Mouse (Mus musculus) stomach, embryonic 15.5 days (tissue): ENCODE measurements around the gene Fam111a. TPM values are rescaled to one million over a fixed set of nuclear protein-coding genes. Genes with fewer than 3 reads are reported as not detected.
A peak's percentile ranks its signal among the peaks of the same experiment; 100 is the strongest.
"Not testable (repeated sequence)": the region's sequence is repeated elsewhere in the genome, so short reads cannot be mapped to it uniquely, and the experiment has no call there.

Experiments used
- ATAC-seq: fragments of 200-750 bp; cut with Nextera tagmentation; 2 replicates; pipeline ENCODE4 v1.8.0; 2017; ENCODE audit warnings: low read depth, moderate number of reproducible peaks, moderate TSS enrichment; ENCODE audit not compliant: insufficient read depth, low FRiP score
- H3K27ac ChIP-seq: fragments of 300-500 bp; sonication (generic); 2 replicates; pipeline ENCODE4 v1.5.1; 2015; ENCODE audit warnings: mild to moderate bottlenecking, inconsistent platforms
- H3K27me3 ChIP-seq: fragments of 300-500 bp; sonication (generic); replicated peaks from 2 replicates; pipeline ENCODE4 v1.6.1; 2015; ENCODE audit warnings: inconsistent platforms
- H3K36me3 ChIP-seq: fragments of 300-500 bp; sonication (generic); 2 replicates; pipeline ENCODE4 v1.6.1; 2015; ENCODE audit warnings: inconsistent platforms
- H3K4me1 ChIP-seq: fragments of 300-500 bp; sonication (generic); 2 replicates; pipeline ENCODE4 v1.6.1; 2015; ENCODE audit warnings: inconsistent platforms
- H3K4me2 ChIP-seq: fragments of 300-500 bp; sonication (generic); 2 replicates; pipeline ENCODE4 v1.6.1; 2015; ENCODE audit warnings: mild to moderate bottlenecking, inconsistent platforms
- H3K4me3 ChIP-seq: fragments of 300-500 bp; sonication (generic); replicated peaks from 2 replicates; pipeline ENCODE4 v1.5.1; 2015; ENCODE audit warnings: inconsistent platforms
- H3K9ac ChIP-seq: fragments of 300-500 bp; sonication (generic); 2 replicates; pipeline ENCODE4 v1.6.1; 2015; ENCODE audit warnings: inconsistent platforms
- H3K9me3 ChIP-seq: fragments of 300-500 bp; sonication (generic); 2 replicates; pipeline ENCODE4 v1.6.1; 2016; ENCODE audit warnings: inconsistent platforms
- WGBS: fragments of 180-500 bp; shearing (Covaris S2); methylation state at CpG from one replicate; pipeline ENCODE4 v1.1.7; 2015; 5-methylcytosine and 5-hydroxymethylcytosine counted together
- polyA plus RNA-seq: library from polyadenylated mRNA; unstranded; fragments of >200 nt; fragmentation: Nextera tagmentation; extraction: Ambion mirVana; gene quantifications from 2 replicates; pipeline ENCODE4 v1.2.1, GENCODE M21; 2015

Gene Fam111a
- 20.5 and 21.1 TPM in 2 replicates for polyA plus RNA-seq

- H3K9ac ChIP-seq, H3K4me3 ChIP-seq, H3K4me2 ChIP-seq, ATAC-seq, H3K36me3 ChIP-seq, H3K9me3 ChIP-seq, H3K4me1 ChIP-seq, H3K27me3 ChIP-seq, H3K27ac ChIP-seq: not testable (repeated sequence)
- WGBS: 92% methylated on average over 11 of the region's 11 CpGs
Measured at GRCm38 (mm10) chr19:12545440-12545839, at the start of gene Fam111a. TSS of gene Fam111a (plus strand) at chr19:12545740.

- H3K9me3 ChIP-seq: no peaks in the 10 kb centered on the region
- no peak overlapping the region for H3K4me3 ChIP-seq
- H3K9ac ChIP-seq: no peak overlapping the region
- ATAC-seq: no peak
- H3K4me1 ChIP-seq: peaks cover 21% of the 10 kb centered on the region; the same call in 1 of the 2 replicates
- H3K27ac ChIP-seq: no peak overlapping the region
- H3K4me2 ChIP-seq: no peak overlapping the region
- 68% methylated on average over 2 of the region's 2 CpGs for WGBS
- H3K27me3 ChIP-seq: no peaks in the 10 kb centered on the region
- 0 out of 2 replicates have a peak, but pooled peaks cover 11% of the 10 kb centered on the region for H3K36me3 ChIP-seq
Measured at GRCm38 (mm10) chr19:12496241-12496640, 49.3 kb upstream of the Fam111a start.

DNA sequence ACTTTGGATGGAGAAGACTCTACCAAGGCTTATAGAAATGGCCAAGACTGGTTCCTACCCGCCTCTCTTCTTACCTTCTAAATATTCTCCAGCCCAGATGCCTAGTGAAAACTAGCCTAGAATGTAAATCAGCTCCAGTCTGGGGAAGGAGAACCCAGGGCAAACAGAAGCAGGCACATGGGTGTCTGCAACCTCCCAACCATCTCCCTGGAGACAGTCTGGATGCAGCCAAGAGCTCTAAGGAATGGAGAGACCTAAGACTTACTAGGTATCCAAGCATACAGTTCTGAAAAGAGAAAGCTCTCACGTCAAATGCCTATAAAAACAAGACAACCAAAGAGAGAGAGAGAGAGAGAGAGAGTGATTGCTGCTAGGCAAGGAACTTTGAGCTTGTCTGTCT, 47.6 kb upstream of the Fam111a start:
- WGBS: 76% methylated on average over 2 of the region's 2 CpGs
- no peak overlapping the region for H3K4me2 ChIP-seq
- no peak for ATAC-seq

DNA sequence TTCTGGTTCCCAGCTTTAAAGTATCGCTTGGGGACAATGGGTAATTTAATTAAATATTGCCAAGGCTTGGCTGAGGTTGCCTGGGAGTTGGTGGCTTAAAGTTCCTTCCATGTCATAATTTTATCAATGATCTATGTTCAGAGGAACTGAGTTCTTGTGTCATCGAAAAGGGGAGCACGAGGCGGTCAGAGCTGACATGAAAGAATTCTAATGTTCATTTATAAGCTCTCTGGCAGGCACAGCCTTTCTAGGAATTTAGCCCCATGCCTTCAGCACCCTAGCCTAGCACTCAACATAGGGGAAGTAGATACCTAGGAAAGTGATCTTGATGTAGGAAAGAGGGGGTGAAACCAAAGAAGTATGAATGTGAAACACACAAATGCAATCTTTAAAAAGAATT, 47.2 kb upstream of the Fam111a start:
- H3K9me3 ChIP-seq: no peaks in the 10 kb centered on the region
- no peak for ATAC-seq
- 0 out of 2 replicates have a peak, but pooled peaks cover 3% of the 10 kb centered on the region for H3K36me3 ChIP-seq
- H3K27ac ChIP-seq: no peak overlapping the region
- H3K4me1 ChIP-seq: peaks cover 21% of the 10 kb centered on the region; the same call in 1 of the 2 replicates
- peak overlapping the region; percentile 89; the same call in 1 of the 2 replicates for H3K4me2 ChIP-seq
- no peak overlapping the region for H3K9ac ChIP-seq
- WGBS: 70% methylated on average over 4 of the region's 4 CpGs
- no peaks in the 10 kb centered on the region for H3K27me3 ChIP-seq
- H3K4me3 ChIP-seq: no peak overlapping the region

More for the DNA sequence above, 47.6 kb upstream of the Fam111a start:
- Histone ChIP-seq H3K4me1 (peaks cover 21% of the 10 kb centered on the region; the same call in 1 of the 2 replicates), H3K9ac (no peak overlapping the region), H3K9me3 (no peaks in the 10 kb centered on the region), H3K36me3 (0 out of 2 replicates have a peak, but pooled peaks cover 3% of the 10 kb centered on the region), H3K4me3 (no peak overlapping the region), H3K27me3 (no peaks in the 10 kb centered on the region), H3K27ac (no peak overlapping the region)

GRCm38 (mm10) chr19:12498941-12499340, 46.6 kb upstream of the Fam111a start:
- peak overlapping the region; percentile 89 for H3K4me2 ChIP-seq
- ATAC-seq: no peak
- 75% methylated on average over 1 of the region's 1 CpGs for WGBS
- H3K27ac ChIP-seq: no peak overlapping the region
- H3K9me3 ChIP-seq: no peaks in the 10 kb centered on the region
- H3K4me3 ChIP-seq: no peak overlapping the region
- 0 out of 2 replicates have a peak, but pooled peaks cover 3% of the 10 kb centered on the region for H3K36me3 ChIP-seq
- H3K9ac ChIP-seq: no peak overlapping the region
- H3K27me3 ChIP-seq: no peaks in the 10 kb centered on the region
- H3K4me1 ChIP-seq: peaks cover 15% of the 10 kb centered on the region; the same call in 1 of the 2 replicates

DNA sequence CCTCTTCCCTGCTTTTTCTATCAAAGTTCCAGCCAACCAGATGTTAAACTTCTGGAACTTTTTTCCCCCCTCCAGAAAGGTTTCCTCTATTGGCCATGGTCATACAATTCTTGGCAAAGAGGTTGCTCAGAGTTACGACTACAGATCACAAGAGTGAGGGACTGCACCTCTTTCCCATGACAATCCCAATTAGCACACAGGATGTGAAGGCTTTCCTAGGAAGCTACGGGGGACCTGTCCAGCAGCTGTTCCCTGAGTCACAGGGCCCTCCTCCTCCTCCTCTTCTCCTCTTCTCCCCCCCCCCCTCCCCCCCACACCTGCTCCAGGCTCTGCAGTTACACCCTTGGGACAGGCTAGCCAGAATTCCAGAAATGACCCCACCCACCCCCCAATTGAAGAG, 46.1 kb upstream of the Fam111a start:
- no peak overlapping the region; the same call in 1 of the 2 replicates for H3K27ac ChIP-seq
- peak overlapping the region; percentile 89 for H3K4me2 ChIP-seq
- H3K9ac ChIP-seq: no peak overlapping the region
- ATAC-seq: no peak
- no peaks in the 10 kb centered on the region for H3K9me3 ChIP-seq
- H3K4me1 ChIP-seq: peaks cover 14% of the 10 kb centered on the region; the same call in 1 of the 2 replicates
- no peaks in the 10 kb centered on the region for H3K27me3 ChIP-seq
- H3K36me3 ChIP-seq: 0 out of 2 replicates have a peak, but pooled peaks cover 3% of the 10 kb centered on the region
- H3K4me3 ChIP-seq: peak overlapping the region; percentile 81
- WGBS: 21% methylated on average over 2 of the region's 2 CpGs

- ATAC-seq: 0 out of 2 replicates have a peak, but pooled peaks have one; percentile 21
- no peaks in the 10 kb centered on the region for H3K27me3 ChIP-seq
- H3K27ac ChIP-seq: peak overlapping the region; percentile 93; the same call in 1 of the 2 replicates
- peaks cover 14% of the 10 kb centered on the region; the same call in 1 of the 2 replicates for H3K4me1 ChIP-seq
- peak overlapping the region; percentile 81 for H3K4me3 ChIP-seq
- H3K9me3 ChIP-seq: no peaks in the 10 kb centered on the region
- peak overlapping the region; percentile 34 for H3K9ac ChIP-seq
- WGBS: 8% methylated on average over 3 of the region's 3 CpGs
- H3K36me3 ChIP-seq: 0 out of 2 replicates have a peak, but pooled peaks cover 3% of the 10 kb centered on the region
- peak overlapping the region; percentile 89 for H3K4me2 ChIP-seq
Measured at GRCm38 (mm10) chr19:12500124-12500523, 45.4 kb upstream of the Fam111a start.

- Histone ChIP-seq H3K4me3 (peak overlapping the region; percentile 81), H3K9me3 (no peaks in the 10 kb centered on the region), H3K4me1 (peaks cover 14% of the 10 kb centered on the region; the same call in 1 of the 2 replicates), H3K9ac (peak overlapping the region; percentile 91), H3K36me3 (0 out of 2 replicates have a peak, but pooled peaks cover 3% of the 10 kb centered on the region), H3K27me3 (no peaks in the 10 kb centered on the region), H3K27ac (peak overlapping the region; percentile 93), H3K4me2 (peak overlapping the region; percentile 89)
- peak; percentile 37 for ATAC-seq
- under 1% methylated on average over 37 of the region's 38 CpGs for WGBS
Measured at GRCm38 (mm10) chr19:12500881-12501311, 44.6 kb upstream of the Fam111a start.

DNA sequence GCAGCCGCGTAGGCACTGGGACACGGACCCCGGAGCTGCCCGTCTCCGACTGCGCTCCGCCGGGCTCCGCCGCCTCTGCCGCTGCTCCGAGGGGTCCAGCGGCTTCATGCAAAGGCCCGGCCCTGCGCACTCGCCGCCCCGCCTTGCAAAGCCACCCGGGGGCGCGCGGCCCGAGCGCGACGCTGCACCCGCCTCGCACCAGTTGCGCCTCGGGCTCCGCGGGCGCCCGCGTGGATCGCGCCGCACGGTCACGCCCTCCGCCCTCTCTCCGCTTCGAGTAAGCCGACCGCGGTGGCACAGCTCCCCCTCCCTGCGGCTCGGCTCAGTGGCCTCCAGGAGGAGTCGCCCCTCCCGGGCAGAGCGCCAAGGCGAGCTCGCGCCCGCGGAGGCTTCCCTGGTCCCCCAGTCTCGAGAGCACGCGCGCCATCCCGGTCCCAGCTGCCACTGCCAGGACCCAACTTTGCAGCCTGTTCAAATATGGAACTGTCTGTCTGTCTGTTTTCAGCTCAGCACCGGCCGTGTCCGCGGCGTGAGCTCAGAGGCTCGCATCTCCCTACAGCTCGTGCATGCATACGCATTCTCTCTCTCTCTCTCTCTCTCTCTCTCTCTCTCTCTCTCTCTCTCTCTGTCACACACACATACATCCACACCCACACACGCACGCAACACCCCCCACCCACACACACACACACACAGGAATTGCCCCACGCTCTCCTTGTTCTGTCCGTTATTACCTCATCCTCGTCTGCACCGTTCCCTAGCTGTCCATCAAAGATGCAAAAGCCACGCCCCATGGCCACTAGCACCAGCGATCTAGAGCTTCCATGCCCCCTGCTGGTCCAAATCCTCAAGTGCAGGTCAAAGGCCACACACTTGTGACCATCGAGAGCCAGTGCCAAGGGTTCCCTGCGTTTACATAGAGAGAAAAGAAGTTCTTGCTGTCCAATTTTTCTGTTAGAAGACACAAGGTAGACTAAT, 43.9 kb upstream of the Fam111a start, which contains the start of gene Dtx4:
Gene Dtx4, minus strand, starts transcription at position 85 of the 978 bp plus-strand sequence.
- Histone ChIP-seq H3K27me3 (no peaks in the 10 kb centered on the region), H3K9ac (peak within 1 kb of the TSS; percentile 91), H3K4me1 (peaks cover 14% of the 10 kb centered on the region; the same call in 1 of the 2 replicates), H3K27ac (peak within 1 kb of the TSS; percentile 93), H3K36me3 (0 out of 2 replicates have a peak, but pooled peaks cover 3% of the 10 kb centered on the region), H3K9me3 (no peaks in the 10 kb centered on the region), H3K4me3 (peak within 1 kb of the TSS; percentile 81), H3K4me2 (peak within 1 kb of the TSS; percentile 89)
- peak; percentile 90 for ATAC-seq
- under 1% methylated on average over 78 of the region's 80 CpGs for WGBS

- Histone ChIP-seq H3K36me3 (no peaks in the 10 kb centered on the region), H3K4me1 (peaks cover 14% of the 10 kb centered on the region; the same call in 1 of the 2 replicates), H3K9me3 (no peaks in the 10 kb centered on the region), H3K27me3 (no peaks in the 10 kb centered on the region), H3K4me3 (no peak overlapping the region), H3K4me2 (no peak overlapping the region), H3K27ac (no peak overlapping the region), H3K9ac (no peak overlapping the region)
- 60% methylated on average over 7 of the region's 7 CpGs for WGBS
- no peak for ATAC-seq
Measured at GRCm38 (mm10) chr19:12502756-12503155, 42.8 kb upstream of the Fam111a start.

DNA sequence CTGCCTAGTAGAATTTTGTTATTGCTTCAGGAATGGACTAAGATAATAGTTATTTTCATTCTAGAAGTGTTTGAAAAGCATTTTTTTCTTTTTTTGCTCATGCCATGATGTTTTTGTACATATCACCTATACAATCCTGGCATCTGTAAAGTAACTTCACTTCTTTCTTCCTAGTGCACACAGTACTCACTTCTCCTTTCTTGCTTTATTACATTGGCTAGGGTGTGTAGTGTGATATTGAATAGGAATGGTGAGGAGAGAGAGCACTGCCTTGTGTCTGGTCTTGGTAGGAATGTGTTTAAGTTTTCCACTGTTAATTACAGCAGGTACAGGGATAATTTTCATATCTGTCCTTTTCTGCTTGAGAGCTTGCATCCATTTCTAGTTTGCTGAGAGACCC, 30.9 kb upstream of the Fam111a start:
- ATAC-seq: no peak
- Histone ChIP-seq H3K9ac (no peak overlapping the region), H3K36me3 (no peaks in the 10 kb centered on the region), H3K27ac (no peak overlapping the region), H3K27me3 (no peaks in the 10 kb centered on the region), H3K9me3 (no peaks in the 10 kb centered on the region), H3K4me2 (no peak overlapping the region), H3K4me1 (no peaks in the 10 kb centered on the region), H3K4me3 (no peak overlapping the region)
